Mouse (Mus musculus) midbrain, embryonic 15.5 days (tissue): ENCODE measurements around the gene Lmbr1. TPM values are rescaled to one million over a fixed set of nuclear protein-coding genes. Genes with fewer than 3 reads are reported as not detected.
"Not testable (repeated sequence)": the region's sequence is repeated elsewhere in the genome, so short reads cannot be mapped to it uniquely, and the experiment has no call there.

Experiments used
- ATAC-seq: fragments of 200-750 bp; cut with Nextera tagmentation; replicated peaks from 2 replicates; pipeline ENCODE4 v1.8.0; 2017; ENCODE audit warnings: moderate TSS enrichment
- H3K27ac ChIP-seq: fragments of 300-500 bp; sonication (generic); 2 replicates; pipeline ENCODE4 v1.5.1; 2015; ENCODE audit warnings: mild to moderate bottlenecking, inconsistent platforms
- H3K27me3 ChIP-seq: fragments of 300-500 bp; sonication (generic); replicated peaks from 2 replicates; pipeline ENCODE4 v1.6.1; 2015; ENCODE audit warnings: inconsistent platforms
- H3K36me3 ChIP-seq: fragments of 300-500 bp; sonication (generic); replicated peaks from 2 replicates; pipeline ENCODE4 v1.6.1; 2015; ENCODE audit warnings: inconsistent platforms
- H3K4me1 ChIP-seq: fragments of 300-500 bp; sonication (generic); 2 replicates; pipeline ENCODE4 v1.6.1; 2015; ENCODE audit warnings: inconsistent platforms
- H3K4me2 ChIP-seq: fragments of 300-500 bp; sonication (generic); 2 replicates; pipeline ENCODE4 v1.6.1; 2015; ENCODE audit warnings: inconsistent platforms, mild to moderate bottlenecking, moderate library complexity
- H3K4me3 ChIP-seq: fragments of 300-500 bp; sonication (generic); 2 replicates; pipeline ENCODE4 v1.5.1; 2015; ENCODE audit warnings: mild to moderate bottlenecking, inconsistent platforms
- H3K9ac ChIP-seq: fragments of 300-500 bp; sonication (generic); 2 replicates; pipeline ENCODE4 v1.6.1; 2015; ENCODE audit warnings: mild to moderate bottlenecking, inconsistent platforms
- H3K9me3 ChIP-seq: fragments of 300-500 bp; sonication (generic); 2 replicates; pipeline ENCODE4 v1.6.1; 2016; ENCODE audit warnings: inconsistent platforms
- WGBS: fragments of 180-500 bp; shearing (Covaris S2); methylation state at CpG from one replicate; pipeline ENCODE4 v1.1.7; 2015; ENCODE audit warnings: mixed read lengths; 5-methylcytosine and 5-hydroxymethylcytosine counted together
- polyA plus RNA-seq: library from polyadenylated mRNA; unstranded; fragments of >200 nt; fragmentation: Nextera tagmentation; extraction: Ambion mirVana; gene quantifications from 2 replicates; pipeline ENCODE4 v1.2.1, GENCODE M21; 2015

The Lmbr1 gene
- polyA plus RNA-seq: 34.8 and 38.2 TPM in 2 replicates

GRCm38 (mm10) chr5:29378298-29379036, at the start of gene Lmbr1:
Lmbr1 (minus strand) TSS chr5:29378390.
- under 1% methylated on average over 40 of the region's 40 CpGs for WGBS
- Histone ChIP-seq H3K9me3 (no peaks in the 10 kb centered on the region), H3K4me3 (peak within 1 kb of the TSS; percentile 54), H3K27me3 (no peaks in the 10 kb centered on the region), H3K4me2 (peak within 1 kb of the TSS; percentile 83), H3K9ac (peak within 1 kb of the TSS; percentile 57), H3K27ac (peak within 1 kb of the TSS; percentile 79), H3K36me3 (no peaks in the 10 kb centered on the region), H3K4me1 (peaks cover 21% of the 10 kb centered on the region)
- ATAC-seq: peak; percentile 98

GRCm38 (mm10) chr5:29423330-29423729, 45.1 kb upstream of the Lmbr1 start:
- WGBS: 72% methylated on average over 3 of the region's 3 CpGs
- H3K9ac ChIP-seq, H3K4me2 ChIP-seq, H3K9me3 ChIP-seq, H3K4me3 ChIP-seq, H3K4me1 ChIP-seq, H3K27ac ChIP-seq, H3K27me3 ChIP-seq, H3K36me3 ChIP-seq, ATAC-seq: not testable (repeated sequence)

- Histone ChIP-seq H3K9me3 (no peaks in the 10 kb centered on the region), H3K36me3 (no peaks in the 10 kb centered on the region), H3K4me1 (no peaks in the 10 kb centered on the region), H3K9ac (no peak overlapping the region), H3K4me3 (no peak overlapping the region), H3K27me3 (no peaks in the 10 kb centered on the region), H3K4me2 (no peak overlapping the region), H3K27ac (no peak overlapping the region)
- WGBS: 82% methylated on average over 3 of the region's 3 CpGs
- no peak for ATAC-seq
Observed at GRCm38 (mm10) chr5:29413041-29413440, 34.9 kb upstream of the Lmbr1 start.

- ATAC-seq: no peak
- H3K9me3 ChIP-seq: no peaks in the 10 kb centered on the region
Observed at GRCm38 (mm10) chr5:29410854-29411253, 32.7 kb upstream of the Lmbr1 start.

GRCm38 (mm10) chr5:29398427-29398826, 20.2 kb upstream of the Lmbr1 start:
- no peak for ATAC-seq
- Histone ChIP-seq H3K27ac (no peak overlapping the region), H3K36me3 (no peaks in the 10 kb centered on the region), H3K4me1 (no peaks in the 10 kb centered on the region), H3K9ac (no peak overlapping the region), H3K4me2 (no peak overlapping the region), H3K4me3 (no peak overlapping the region), H3K9me3 (no peaks in the 10 kb centered on the region), H3K27me3 (no peaks in the 10 kb centered on the region)
- 62% methylated on average over 4 of the region's 4 CpGs for WGBS

More at GRCm38 (mm10) chr5:29410854-29411253, 32.7 kb upstream of the Lmbr1 start:
- Histone ChIP-seq H3K4me1 (no peaks in the 10 kb centered on the region), H3K36me3 (no peaks in the 10 kb centered on the region), H3K4me3 (no peak overlapping the region), H3K27me3 (no peaks in the 10 kb centered on the region), H3K4me2 (no peak overlapping the region), H3K27ac (no peak overlapping the region), H3K9ac (no peak overlapping the region)

DNA sequence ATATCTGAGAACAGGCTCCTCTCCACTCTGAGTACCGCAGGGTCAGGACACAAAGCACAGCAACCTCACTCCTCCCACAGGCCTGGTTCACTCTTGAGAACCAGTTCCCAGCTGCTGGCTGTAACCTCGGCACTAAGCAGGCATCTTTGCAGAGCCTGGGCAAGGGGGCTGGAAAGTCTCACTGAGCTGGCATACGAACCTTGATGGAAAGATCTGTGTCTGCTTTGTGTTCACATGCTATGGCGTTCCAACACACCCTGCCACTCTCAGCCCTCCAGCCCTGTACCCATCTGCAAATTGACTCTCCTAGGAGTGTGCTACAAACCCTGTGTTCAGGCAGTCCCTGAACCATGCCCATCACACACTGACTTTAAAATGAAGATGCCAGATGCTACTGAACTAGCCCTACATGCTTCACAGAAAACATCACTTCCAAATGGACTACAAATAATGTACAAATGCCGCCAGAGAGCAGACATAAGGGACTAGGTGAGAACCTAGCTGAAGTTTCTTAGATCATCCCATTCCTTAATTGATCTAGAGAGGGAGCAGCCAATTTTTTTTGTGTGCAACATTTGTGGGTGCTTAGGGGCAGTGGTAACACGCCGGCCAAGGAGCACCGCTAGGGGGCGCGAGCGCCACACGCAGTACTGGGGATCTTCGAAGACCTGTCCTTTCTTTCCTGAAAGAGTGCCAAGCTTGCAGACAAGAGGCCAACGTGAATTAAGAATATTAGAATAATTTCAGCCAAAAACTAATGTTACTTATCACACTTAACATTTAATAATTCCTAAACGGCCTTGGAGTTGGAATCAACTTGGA, 11.0 kb upstream of the Lmbr1 start:
- Histone ChIP-seq H3K9me3 (no peaks in the 10 kb centered on the region), H3K27me3 (no peaks in the 10 kb centered on the region), H3K4me3 (no peak overlapping the region), H3K27ac (no peak overlapping the region), H3K4me2 (no peak overlapping the region), H3K36me3 (no peaks in the 10 kb centered on the region), H3K4me1 (no peaks in the 10 kb centered on the region), H3K9ac (no peak overlapping the region)
- no peak for ATAC-seq
- WGBS: 22% methylated on average over 15 of the region's 15 CpGs

DNA sequence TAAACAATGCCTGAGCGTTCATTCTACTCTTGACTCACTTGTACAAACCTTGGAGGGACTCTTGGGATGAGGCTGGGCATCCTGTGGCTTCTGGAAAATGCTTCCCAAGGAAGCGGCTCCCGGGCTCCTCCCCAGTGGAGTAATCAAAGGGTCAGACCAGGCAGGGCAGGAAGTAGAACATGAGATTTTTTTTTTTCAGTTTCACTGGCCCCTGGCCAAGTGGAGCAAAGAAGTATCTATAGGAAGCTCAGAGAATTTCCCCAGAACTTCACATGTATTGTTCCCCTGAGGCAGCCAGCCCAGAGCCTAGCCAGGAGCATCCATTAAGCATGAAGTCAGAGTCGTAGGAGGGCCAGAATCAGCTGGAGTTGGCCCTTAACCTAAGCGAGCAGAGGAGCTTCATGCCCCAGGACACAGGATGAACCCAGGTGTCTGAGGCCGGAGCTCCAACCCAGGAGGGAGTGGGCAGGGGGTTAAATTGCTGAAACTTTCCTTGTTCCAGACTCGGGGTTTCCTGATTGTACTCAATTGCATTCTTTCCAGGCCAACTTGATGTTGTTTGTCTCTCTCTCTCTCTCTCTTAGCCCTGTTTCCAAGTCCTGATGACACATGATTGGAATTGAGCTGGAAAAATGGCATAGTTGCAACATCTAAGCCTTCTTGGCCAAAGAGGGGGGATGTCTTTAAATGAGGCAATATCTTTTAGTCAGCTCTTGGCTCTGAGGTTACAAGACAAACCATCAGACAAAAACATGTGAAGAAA, 10.2 kb upstream of the Lmbr1 start:
- Histone ChIP-seq H3K36me3 (no peaks in the 10 kb centered on the region), H3K4me3 (no peak overlapping the region), H3K4me2 (no peak overlapping the region), H3K27me3 (no peaks in the 10 kb centered on the region), H3K27ac (no peak overlapping the region), H3K9me3 (no peaks in the 10 kb centered on the region), H3K4me1 (no peaks in the 10 kb centered on the region), H3K9ac (no peak overlapping the region)
- WGBS: 52% methylated on average over 7 of the region's 7 CpGs
- ATAC-seq: no peak

DNA sequence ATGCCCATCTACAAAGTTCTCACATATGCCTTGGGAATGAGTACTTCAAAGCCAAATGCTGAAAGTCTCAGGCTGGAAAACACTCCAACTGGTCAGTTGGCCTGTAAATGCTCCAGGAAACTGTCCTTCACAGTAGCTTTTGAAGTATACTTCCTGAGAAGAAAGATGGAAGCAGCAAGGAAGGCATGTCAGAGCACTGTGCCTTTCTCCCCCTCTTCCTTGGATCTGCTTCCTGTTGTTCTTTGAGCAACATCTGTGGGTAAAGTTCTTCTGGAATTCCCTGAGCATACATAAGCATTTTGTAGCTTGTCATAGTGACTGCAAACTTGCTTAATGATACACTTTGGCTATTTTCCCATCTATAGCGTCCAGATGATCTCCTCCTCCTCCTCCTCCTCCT, 9.4 kb upstream of the Lmbr1 start:
- Histone ChIP-seq H3K27ac (no peak overlapping the region), H3K4me1 (no peaks in the 10 kb centered on the region), H3K4me2 (no peak overlapping the region), H3K4me3 (no peak overlapping the region), H3K36me3 (no peaks in the 10 kb centered on the region), H3K9me3 (no peaks in the 10 kb centered on the region), H3K9ac (no peak overlapping the region), H3K27me3 (no peaks in the 10 kb centered on the region)
- no peak for ATAC-seq
- WGBS: 39% methylated on average over 1 of the region's 1 CpGs

DNA sequence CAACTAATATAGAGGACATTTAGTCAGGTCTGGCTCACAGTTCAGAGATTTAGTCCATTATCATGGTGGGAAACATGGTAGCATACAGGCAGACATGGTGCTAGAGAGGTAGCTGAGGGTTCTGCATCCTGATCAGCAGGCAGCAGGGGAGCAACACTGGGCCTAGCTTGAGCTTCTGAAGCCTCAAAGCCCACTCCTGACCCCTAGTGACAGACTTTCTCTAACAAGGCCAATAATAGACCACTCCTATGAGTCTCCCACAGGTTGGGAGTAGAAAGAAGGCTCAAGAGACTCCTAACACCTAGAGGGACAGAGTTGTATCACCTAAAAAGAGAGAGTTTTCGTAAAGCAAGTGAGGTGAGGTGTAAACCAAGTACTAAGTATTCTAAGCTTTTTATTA, 4.6 kb upstream of the Lmbr1 start:
- no peak overlapping the region for H3K4me3 ChIP-seq
- peaks cover 10% of the 10 kb centered on the region for H3K4me1 ChIP-seq
- H3K9ac ChIP-seq: no peak overlapping the region
- no peak overlapping the region for H3K27ac ChIP-seq
- H3K4me2 ChIP-seq: no peak overlapping the region
- H3K36me3 ChIP-seq: no peaks in the 10 kb centered on the region
- 76% methylated on average over 1 of the region's 1 CpGs for WGBS
- no peak for ATAC-seq
- H3K9me3 ChIP-seq: no peaks in the 10 kb centered on the region
- H3K27me3 ChIP-seq: no peaks in the 10 kb centered on the region

GRCm38 (mm10) chr5:29380091-29380490, 1.9 kb upstream of the Lmbr1 start:
- Histone ChIP-seq H3K9me3 (no peaks in the 10 kb centered on the region), H3K27ac (no peak overlapping the region), H3K4me3 (no peak overlapping the region), H3K9ac (no peak overlapping the region), H3K4me1 (peaks cover 21% of the 10 kb centered on the region), H3K36me3 (no peaks in the 10 kb centered on the region), H3K4me2 (no peak overlapping the region), H3K27me3 (no peaks in the 10 kb centered on the region)
- 67% methylated on average over 2 of the region's 2 CpGs for WGBS
- ATAC-seq: no peak

GRCm38 (mm10) chr5:29377590-29378297, 446 bp downstream of the Lmbr1 start:
- Histone ChIP-seq H3K36me3 (no peaks in the 10 kb centered on the region), H3K27me3 (no peaks in the 10 kb centered on the region), H3K4me3 (peak overlapping the region; percentile 54), H3K9me3 (no peaks in the 10 kb centered on the region), H3K27ac (peak overlapping the region; percentile 79), H3K4me1 (peaks cover 21% of the 10 kb centered on the region), H3K9ac (peak overlapping the region; percentile 57), H3K4me2 (peak overlapping the region; percentile 83)
- ATAC-seq: peak; percentile 90
- under 1% methylated on average over 47 of the region's 47 CpGs for WGBS

DNA sequence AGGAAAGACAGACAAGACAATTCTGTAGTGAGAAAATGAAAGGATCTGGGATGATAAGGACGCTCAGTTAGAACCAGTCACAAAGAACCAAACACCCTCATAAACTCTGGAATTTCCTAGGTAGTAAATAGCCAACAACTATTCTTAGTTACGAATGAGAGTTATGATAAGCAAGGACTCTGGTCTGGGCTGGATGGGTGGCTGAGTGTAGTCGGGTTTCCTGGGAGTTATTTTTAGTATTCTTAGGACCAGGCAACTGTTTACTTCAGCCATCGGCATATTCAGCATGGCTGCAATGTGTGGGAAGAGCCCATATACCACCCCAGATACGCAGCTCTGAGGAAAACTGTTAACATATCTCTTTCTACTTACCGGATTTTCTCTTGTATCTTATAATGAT, 14.7 kb downstream of the Lmbr1 start:
- Histone ChIP-seq H3K4me3 (no peak overlapping the region), H3K4me1 (no peaks in the 10 kb centered on the region), H3K4me2 (no peak overlapping the region), H3K27me3 (no peaks in the 10 kb centered on the region), H3K27ac (no peak overlapping the region), H3K36me3 (peaks cover 26% of the 10 kb centered on the region; the same call in 1 of the 2 replicates), H3K9me3 (no peaks in the 10 kb centered on the region), H3K9ac (no peak overlapping the region)
- 91% methylated on average over 6 of the region's 6 CpGs for WGBS
- no peak for ATAC-seq
